Mouse (Mus musculus): ENCODE measurements around the gene Zhx3. TPM values are rescaled to one million over a fixed set of nuclear protein-coding genes. Genes with fewer than 3 reads are reported as not detected.

The Zhx3 gene
- total RNA-seq, 2 experiments from 2014 or later: 25.8 TPM

DNA sequence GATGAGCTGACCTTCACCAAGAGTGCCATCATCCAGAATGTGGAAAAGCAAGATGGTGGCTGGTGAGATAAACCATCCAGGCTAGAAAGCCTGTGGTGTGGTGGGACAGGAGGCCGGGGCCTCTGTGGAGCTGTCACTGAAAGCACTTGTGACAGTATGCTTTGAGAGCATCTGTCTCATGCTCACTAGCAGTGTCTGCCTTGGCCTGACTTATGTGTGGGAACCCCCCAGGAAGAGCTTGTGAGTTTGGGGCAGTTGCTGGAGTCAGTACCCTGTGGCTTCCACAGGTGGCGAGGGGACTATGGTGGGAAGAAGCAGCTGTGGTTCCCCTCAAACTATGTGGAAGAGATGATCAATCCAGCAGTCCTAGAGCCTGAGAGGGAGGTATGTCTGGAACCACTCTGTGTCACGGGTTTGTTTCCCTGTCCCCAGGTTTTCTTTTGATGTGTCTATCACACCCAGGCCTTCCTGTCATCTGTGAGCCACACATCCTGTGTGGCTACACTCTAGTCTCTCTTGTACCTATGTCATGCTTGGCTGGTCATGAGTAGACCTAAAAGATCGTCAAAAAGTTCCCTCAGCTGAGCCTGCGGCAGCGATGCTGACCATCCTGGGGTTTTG lies 116.1 kb downstream of the Zhx3 start:
- no peak for DNase-seq

- no peak for DNase-seq
Observed at GRCm38 (mm10) chr2:160747075-160747474, 125.7 kb downstream of the Zhx3 start.

- DNase-seq: no peak
Observed at GRCm38 (mm10) chr2:160746637-160747036, 126.2 kb downstream of the Zhx3 start.

GRCm38 (mm10) chr2:160745497-160745896 lies 127.3 kb downstream of the Zhx3 start:
- no peak for DNase-seq

GRCm38 (mm10) chr2:160744823-160745210 lies 128.0 kb downstream of the Zhx3 start:
- no peak for DNase-seq

- peak; percentile 52 for DNase-seq
Observed at GRCm38 (mm10) chr2:160744040-160744822, 128.6 kb downstream of the Zhx3 start.

GRCm38 (mm10) chr2:160742161-160742609 lies 130.6 kb downstream of the Zhx3 start:
- no peak for DNase-seq

DNA sequence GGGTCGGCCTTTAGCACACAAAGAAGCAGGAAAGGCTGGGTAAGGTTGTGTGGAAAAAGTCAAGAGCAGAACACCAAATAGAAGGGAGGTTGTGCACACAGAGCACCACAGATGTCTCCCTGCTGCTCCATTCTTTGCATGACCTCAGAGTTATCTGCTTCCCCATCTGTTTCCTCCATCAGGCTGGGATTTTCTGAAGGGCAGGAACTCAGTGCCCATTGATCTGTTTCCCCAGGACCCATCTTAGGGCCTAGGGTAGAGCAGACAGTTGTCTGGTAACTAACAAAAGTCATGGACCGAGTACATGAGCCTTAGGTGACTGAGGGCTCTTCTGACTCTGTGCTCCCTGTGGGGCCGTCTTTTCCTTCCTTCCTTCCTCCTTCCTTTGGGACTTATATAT lies 131.2 kb downstream of the Zhx3 start:
- no peak for DNase-seq

GRCm38 (mm10) chr2:160740521-160741156 lies 132.2 kb downstream of the Zhx3 start:
- DNase-seq: no peak

DNA sequence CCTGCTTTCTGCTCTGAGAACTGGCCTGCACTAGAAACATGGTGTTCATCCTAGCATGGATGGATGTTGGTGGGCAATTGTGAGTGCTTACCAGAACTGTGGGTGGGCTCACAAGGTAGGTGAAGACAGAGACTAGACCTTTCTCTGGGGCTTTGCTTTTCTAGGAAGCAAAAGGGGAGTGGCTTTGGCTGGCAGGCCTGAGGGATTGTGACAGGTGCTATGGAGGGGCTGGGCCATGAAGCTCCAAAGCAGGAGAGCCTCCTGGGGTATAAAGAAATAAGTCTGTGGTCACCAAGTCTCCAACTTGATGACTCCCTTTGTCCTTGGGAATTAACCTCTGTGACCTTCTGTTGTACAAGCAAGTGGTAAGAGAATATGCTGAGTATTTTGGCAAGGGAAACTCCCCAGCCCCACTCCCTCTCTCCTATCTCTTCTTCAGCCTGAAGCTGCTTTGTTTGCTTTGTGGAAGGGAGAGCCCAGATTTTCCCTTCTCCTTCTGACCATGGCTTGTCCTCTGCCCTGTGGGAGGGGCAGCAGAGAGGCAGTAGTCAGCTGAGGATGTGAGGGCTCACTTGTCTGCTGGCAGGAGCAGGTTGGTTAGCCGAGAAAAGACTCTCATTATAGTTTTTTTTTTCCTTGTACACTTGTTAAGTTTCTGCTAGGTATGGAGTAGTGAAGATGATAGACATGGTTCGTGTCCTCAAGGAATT lies 133.0 kb downstream of the Zhx3 start:
- DNase-seq: no peak

GRCm38 (mm10) chr2:160738354-160738753 lies 134.4 kb downstream of the Zhx3 start:
- no peak for DNase-seq

DNA sequence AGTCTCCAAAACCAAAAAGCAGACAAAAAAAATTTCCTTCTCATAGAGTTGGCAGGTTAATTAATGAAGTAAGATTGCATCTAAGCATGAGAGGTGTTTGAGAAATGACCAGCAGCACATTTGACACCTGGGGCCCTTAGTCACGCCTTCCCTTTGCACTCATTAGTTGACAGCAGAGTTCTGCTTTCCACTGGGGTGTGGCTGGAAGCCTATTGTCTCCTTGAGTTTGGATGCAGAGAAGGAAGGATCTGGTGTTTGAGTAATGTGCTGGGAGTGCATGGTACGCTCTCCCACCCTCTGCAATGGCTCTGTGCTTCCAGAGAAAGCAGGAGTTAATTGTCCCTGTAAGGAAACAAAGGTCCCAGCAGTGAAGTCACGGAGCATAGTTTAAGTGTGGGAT lies 136.3 kb downstream of the Zhx3 start:
- no peak for DNase-seq

- DNase-seq: peak; percentile 4
Observed at GRCm38 (mm10) chr2:160735706-160736310, 137.0 kb downstream of the Zhx3 start.

DNA sequence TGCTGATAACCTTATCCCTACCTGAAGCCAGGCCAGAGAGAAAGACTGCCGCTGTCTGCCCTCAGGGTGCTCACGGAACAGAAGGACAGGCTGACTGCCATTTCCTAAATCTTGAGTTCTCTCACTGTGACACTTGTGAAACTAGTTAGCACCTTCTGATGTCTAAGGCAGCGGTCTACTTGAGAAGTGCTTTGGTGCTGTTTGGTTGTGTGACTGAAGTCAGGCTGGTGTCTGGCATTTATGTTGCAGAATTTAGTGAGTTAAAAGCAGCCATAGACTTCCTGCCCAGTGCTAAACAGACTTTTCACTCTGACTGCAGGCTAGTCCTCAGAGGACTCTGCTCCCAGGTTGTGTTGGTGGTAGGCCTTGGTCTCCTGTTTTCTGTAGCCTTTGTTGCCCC lies 138.5 kb downstream of the Zhx3 start:
- DNase-seq: no peak

DNA sequence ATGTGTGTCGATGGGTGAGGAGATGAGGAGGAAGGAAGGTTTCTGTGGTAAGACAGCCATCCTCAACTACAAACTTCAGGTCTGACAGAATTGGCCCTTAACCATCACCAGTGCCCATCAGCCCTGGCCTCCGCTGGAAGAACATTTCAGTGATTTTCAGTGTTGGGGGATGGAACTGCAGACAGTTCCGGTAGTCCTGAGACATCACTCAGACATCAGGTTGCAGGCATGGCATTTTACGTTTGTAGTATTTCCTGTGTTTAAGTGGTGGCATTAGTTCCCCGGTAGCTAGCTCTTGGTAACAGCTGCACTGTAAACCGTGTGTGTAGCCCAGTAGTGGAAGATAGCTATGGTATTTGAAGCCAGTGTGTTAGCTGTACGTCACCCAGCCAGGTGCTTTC lies 139.7 kb downstream of the Zhx3 start:
- DNase-seq: peak; percentile 4

- peak; percentile 7 for DNase-seq
Observed at GRCm38 (mm10) chr2:160732420-160732995, 140.3 kb downstream of the Zhx3 start.

DNA sequence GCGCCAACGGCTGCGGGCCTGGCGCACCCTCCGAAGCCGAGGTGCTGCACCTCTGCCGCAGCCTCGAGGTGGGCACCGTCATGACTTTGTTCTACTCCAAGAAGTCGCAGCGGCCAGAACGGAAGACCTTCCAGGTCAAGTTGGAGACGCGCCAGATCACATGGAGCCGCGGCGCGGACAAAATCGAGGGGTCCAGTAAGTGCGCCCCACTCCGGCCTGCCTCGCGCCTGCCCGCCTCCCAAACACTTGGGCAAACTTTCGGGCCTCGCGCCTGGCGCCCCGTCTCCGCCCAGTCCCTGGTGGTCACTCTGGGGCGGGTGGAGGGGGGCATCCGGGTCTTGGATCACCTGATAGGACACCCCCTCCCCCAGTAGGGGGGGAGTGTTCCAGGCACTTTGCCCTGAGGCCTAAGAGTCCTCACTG lies 140.9 kb downstream of the Zhx3 start:
- DNase-seq: peak; percentile 75

GRCm38 (mm10) chr2:160731117-160731838 lies 141.5 kb downstream of the Zhx3 start, which contains the start of gene Plcg1:
Plcg1 (plus strand) TSS chr2:160731300.
- DNase-seq: peak; percentile 93

DNA sequence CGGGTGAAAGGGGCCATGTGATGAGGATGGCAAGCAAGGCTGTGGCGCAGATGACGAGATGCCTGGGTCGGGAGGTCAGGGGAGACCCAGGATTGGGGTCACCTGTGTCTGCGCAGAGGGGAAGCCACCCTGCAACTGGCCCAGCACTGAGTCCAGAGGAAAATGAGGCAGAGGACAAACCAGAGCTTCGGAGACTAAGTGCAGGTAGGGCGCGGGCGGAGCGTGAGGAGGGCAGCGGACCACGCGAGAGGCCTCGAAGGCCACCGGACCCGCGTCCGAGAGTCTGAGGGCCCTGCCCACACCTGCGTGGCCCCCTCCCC lies 142.0 kb downstream of the Zhx3 start:
- DNase-seq: no peak

DNA sequence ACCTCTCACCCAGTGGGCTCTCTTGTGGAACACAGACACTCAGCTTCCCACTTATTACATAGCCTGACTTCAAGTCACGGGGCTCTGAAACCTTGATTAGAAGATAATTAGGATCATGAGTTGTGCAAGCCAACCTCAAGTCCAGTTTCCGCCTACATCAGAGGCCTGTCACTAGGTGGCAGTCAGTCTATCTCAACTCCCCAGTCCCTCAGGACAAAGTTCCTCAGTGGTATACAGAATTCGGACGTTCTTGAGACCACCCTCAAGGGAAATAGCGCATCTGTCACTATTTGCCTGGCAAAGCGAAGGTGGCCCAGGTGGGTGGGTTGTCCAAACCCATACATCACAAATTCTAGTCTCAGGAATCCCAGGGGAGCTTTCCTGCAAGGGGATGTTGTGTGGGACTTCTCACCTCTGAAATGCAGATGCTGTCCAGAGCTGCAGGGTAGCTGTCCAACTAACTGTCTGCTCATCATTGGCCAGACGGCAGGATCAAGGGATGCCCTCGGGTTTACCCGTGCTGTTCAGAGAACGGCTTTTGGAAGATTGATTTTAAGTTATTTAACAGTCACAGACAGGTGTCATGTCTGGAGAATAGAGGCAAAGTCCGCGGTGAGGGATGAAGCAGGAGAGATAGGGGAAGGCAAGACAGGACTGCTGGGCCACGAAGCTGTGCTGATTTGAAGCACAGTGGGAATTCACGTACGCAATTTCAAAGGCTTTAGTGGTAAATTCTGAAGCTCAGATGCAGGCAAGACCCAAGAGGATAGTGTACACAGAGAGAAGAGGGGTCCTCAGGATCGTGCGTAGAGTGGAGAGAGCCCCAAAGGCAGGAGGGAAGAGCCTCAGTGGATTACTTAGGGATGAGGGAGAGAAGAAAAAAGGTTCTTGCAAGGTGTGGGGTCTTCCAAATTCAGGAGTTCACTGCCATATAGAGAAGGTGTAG lies 142.7 kb downstream of the Zhx3 start:
- DNase-seq: no peak

All from gastrocnemius, postnatal 25 days (tissue).